Mouse (Mus musculus) brown adipose tissue, adult 24 weeks (tissue): ENCODE results near the gene Bricd5. TPM values are rescaled to one million over a fixed set of nuclear protein-coding genes. Genes with fewer than 3 reads are reported as not detected.
A peak's percentile ranks its signal among the peaks of the same experiment; 100 is the strongest.

Source experiments
- H3K27ac ChIP-seq: fragments of 200-500 bp; replicated peaks from 2 replicates; pipeline ENCODE4 v1.5.1; 2012; ENCODE audit warnings: low read depth, mild to moderate bottlenecking, low read length
- H3K4me1 ChIP-seq: fragments of 200-500 bp; 2 replicates; pipeline ENCODE4 v1.6.1; 2012; ENCODE audit warnings: low read length, mixed read lengths; ENCODE audit not compliant: control insufficient read depth, insufficient read depth, insufficient read length
- H3K4me3 ChIP-seq: fragments of 200-500 bp; 2 replicates; pipeline ENCODE4 v1.5.1; 2012; ENCODE audit warnings: low read depth, mild to moderate bottlenecking, low read length, moderate library complexity; ENCODE audit not compliant: insufficient read depth
- polyA plus RNA-seq: library from polyadenylated mRNA; stranded (reverse); fragments of >200 nt; gene quantifications from 2 replicates; pipeline ENCODE4 v1.2.4, GENCODE M21; 2012; ENCODE audit not compliant: missing spikeins, insufficient read depth, insufficient read length

Gene Bricd5
- polyA plus RNA-seq, 1 experiment, result not detected

- peaks cover 14% of the 10 kb centered on the region for H3K4me1 ChIP-seq
- no peak overlapping the region for H3K4me3 ChIP-seq
- no peak overlapping the region for H3K27ac ChIP-seq
Measured at GRCm38 (mm10) chr17:24474557-24474956, 873 bp downstream of the Bricd5 start.

GRCm38 (mm10) chr17:24475586-24475985 is 1.9 kb downstream of the Bricd5 start:
- H3K27ac ChIP-seq, result no peak overlapping the region
- peaks cover 14% of the 10 kb centered on the region for H3K4me1 ChIP-seq
- H3K4me3 ChIP-seq, result no peak overlapping the region

GRCm38 (mm10) chr17:24476022-24476776 is 2.5 kb downstream of the Bricd5 start:
- Histone ChIP-seq H3K4me3 (no peak overlapping the region), H3K27ac (no peak overlapping the region), H3K4me1 (peaks cover 12% of the 10 kb centered on the region)

- Histone ChIP-seq H3K4me3 (no peak overlapping the region), H3K4me1 (0 out of 2 replicates have a peak, but pooled peaks cover 4% of the 10 kb centered on the region), H3K27ac (no peak overlapping the region)
Measured at GRCm38 (mm10) chr17:24477053-24477984, 3.6 kb downstream of the Bricd5 start.

GRCm38 (mm10) chr17:24477985-24478600 is 4.4 kb downstream of the Bricd5 start:
- Histone ChIP-seq H3K27ac (no peak overlapping the region), H3K4me1 (no peaks in the 10 kb centered on the region), H3K4me3 (peak overlapping the region; percentile 36)

- Histone ChIP-seq H3K27ac (peak within 1 kb of the TSS; percentile 98), H3K4me3 (peak within 1 kb of the TSS; percentile 76), H3K4me1 (no peaks in the 10 kb centered on the region)
Measured at GRCm38 (mm10) chr17:24478663-24479380, 5.1 kb downstream of the Bricd5 start, which contains the start of gene Mlst8. Gene Mlst8 (minus strand): TSS chr17:24479078.

- Histone ChIP-seq H3K27ac (no peak overlapping the region), H3K4me1 (no peaks in the 10 kb centered on the region), H3K4me3 (no peak overlapping the region)
Measured at GRCm38 (mm10) chr17:24479431-24479830, 5.7 kb downstream of the Bricd5 start.

- Histone ChIP-seq H3K27ac (no peak overlapping the region), H3K4me1 (no peaks in the 10 kb centered on the region), H3K4me3 (no peak overlapping the region)
Measured at GRCm38 (mm10) chr17:24480201-24480826, 6.6 kb downstream of the Bricd5 start.

GRCm38 (mm10) chr17:24481027-24481815 is 7.5 kb downstream of the Bricd5 start:
- Histone ChIP-seq H3K27ac (no peak overlapping the region), H3K4me3 (no peak overlapping the region)

GRCm38 (mm10) chr17:24483495-24483894 is 9.8 kb downstream of the Bricd5 start:
- Histone ChIP-seq H3K4me3 (no peak overlapping the region), H3K27ac (no peak overlapping the region), H3K4me1 (no peaks in the 10 kb centered on the region)

More at GRCm38 (mm10) chr17:24481027-24481815, 7.5 kb downstream of the Bricd5 start:
- H3K4me1 ChIP-seq, result no peaks in the 10 kb centered on the region

- no peak overlapping the region for H3K4me3 ChIP-seq
- no peaks in the 10 kb centered on the region for H3K4me1 ChIP-seq
- no peak overlapping the region for H3K27ac ChIP-seq
Measured at GRCm38 (mm10) chr17:24485090-24485860, 11.6 kb downstream of the Bricd5 start.

- H3K4me3 ChIP-seq, result peak within 1 kb of the TSS; percentile 66
- H3K27ac ChIP-seq, result no peak within 1 kb of the TSS
- H3K4me1 ChIP-seq, result no peaks in the 10 kb centered on the region
Measured at GRCm38 (mm10) chr17:24488186-24488661, 14.5 kb downstream of the Bricd5 start, which contains the start of gene Caskin1. Gene Caskin1 (plus strand): TSS chr17:24488601.
